ENCODE assay signal across 8 mouse cellular contexts in genomic region chr2:173306734-173307525, GRCm38 (mm10). TPM values are rescaled to one million over a fixed set of nuclear protein-coding genes. Genes with fewer than 3 reads are reported as not detected.
DNase-seq lines count a peak whose midpoint lies in the region; ATAC-seq and TF ChIP-seq lines count a peak whose summit lies in the region.

No protein-coding gene starts in this region.

- no peak overlapping the region for H3K27ac ChIP-seq in limb, embryonic 12.5 days
- no peak overlapping the region for H3K27ac ChIP-seq in limb, embryonic 10.5 days
- peak overlapping the region; percentile 35 for H3K27ac ChIP-seq in heart, embryonic 11.5 days (ENCODE audit: low read depth, low read length)
- no peak overlapping the region for H3K27ac ChIP-seq in kidney, embryonic 14.5 days (ENCODE audit: low read depth, low read length)
- H3K27ac ChIP-seq in limb, embryonic 14.5 days (replicated peaks; ENCODE audit: low read depth, low read length), result no peak overlapping the region
- peak overlapping the region; percentile 69 for H3K27ac ChIP-seq in olfactory bulb, adult 2 months (ENCODE audit: insufficient read depth, low read depth, low read length)

- no peak for TF ChIP-seq CTCF in olfactory bulb, adult 2 months (IDR thresholded peaks at IDR 0.05; ENCODE audit: insufficient read depth, low read depth, low read length)

- H3K4me2 ChIP-seq in limb, embryonic 12.5 days, result peak overlapping the region; percentile 53
- peak overlapping the region; percentile 52 for H3K4me2 ChIP-seq in heart, embryonic 11.5 days
- H3K4me2 ChIP-seq in kidney, embryonic 14.5 days (replicated peaks; ENCODE audit: low read depth, low read length), result peak overlapping the region; percentile 24; the same call in 1 of the 2 replicates
- peak overlapping the region; percentile 42; the same call in 1 of the 2 replicates for H3K4me2 ChIP-seq in limb, embryonic 14.5 days (replicated peaks; ENCODE audit: low read depth, low read length, severe bottlenecking)

- H3K4me1 ChIP-seq in limb, embryonic 12.5 days (replicated peaks), result peaks cover 16% of the 10 kb centered on the region
- H3K4me1 ChIP-seq in limb, embryonic 10.5 days, result peaks cover 17% of the 10 kb centered on the region
- H3K4me1 ChIP-seq in heart, embryonic 11.5 days (ENCODE audit: control insufficient read depth, insufficient read depth, low read length), result peaks cover 12% of the 10 kb centered on the region
- peaks cover 7% of the 10 kb centered on the region; the same call in 1 of the 2 replicates for H3K4me1 ChIP-seq in kidney, embryonic 14.5 days (ENCODE audit: control insufficient read depth, insufficient read depth, low read length)
- peaks cover 2% of the 10 kb centered on the region; the same call in 1 of the 2 replicates for H3K4me1 ChIP-seq in limb, embryonic 14.5 days (ENCODE audit: control insufficient read depth, insufficient read depth, low read length)
- peaks cover 25% of the 10 kb centered on the region for H3K4me1 ChIP-seq in olfactory bulb, adult 2 months (ENCODE audit: control insufficient read depth, insufficient read depth, low read length)

- 47% methylated on average over 9 of the region's 11 CpGs for WGBS in limb, embryonic 12.5 days
- WGBS in limb, embryonic 10.5 days, result 48% methylated on average over 9 of the region's 11 CpGs
- WGBS in heart, embryonic 11.5 days (ENCODE audit: insufficient replicate concordance), result 32% methylated on average over 9 of the region's 11 CpGs
- 48% methylated on average over 8 of the region's 11 CpGs for WGBS in kidney, embryonic 14.5 days
- WGBS in limb, embryonic 14.5 days, result 40% methylated on average over 11 of the region's 11 CpGs
- 10% methylated on average over 11 of the region's 11 CpGs for WGBS in olfactory bulb, adult 2 months

- H3K9ac ChIP-seq in limb, embryonic 12.5 days (replicated peaks), result no peak overlapping the region
- no peak overlapping the region for H3K9ac ChIP-seq in heart, embryonic 11.5 days (ENCODE audit: low read depth, low read length)
- no peak overlapping the region for H3K9ac ChIP-seq in kidney, embryonic 14.5 days (ENCODE audit: low read depth, low read length)
- no peak overlapping the region for H3K9ac ChIP-seq in limb, embryonic 14.5 days (ENCODE audit: low read depth, low read length, severe bottlenecking)

- DNase-seq in limb, embryonic 10.5 days (ENCODE audit: low spot score), result no peak
- peak; percentile 51 for DNase-seq in fibroblast of lung, adult 2 months (ENCODE audit: low read depth)
- peak; percentile 32 for DNase-seq in limb, embryonic 14.5 days (ENCODE audit: low spot score)
- peak; percentile 29 to 45 for DNase-seq in thymus, postnatal 36 days

- no peaks in the 10 kb centered on the region for H3K36me3 ChIP-seq in limb, embryonic 12.5 days
- no peaks in the 10 kb centered on the region for H3K36me3 ChIP-seq in limb, embryonic 10.5 days
- H3K36me3 ChIP-seq in heart, embryonic 11.5 days (ENCODE audit: control insufficient read depth, insufficient read depth, low read length), result no peaks in the 10 kb centered on the region
- no peaks in the 10 kb centered on the region for H3K36me3 ChIP-seq in kidney, embryonic 14.5 days (ENCODE audit: control insufficient read depth, insufficient read depth, low read length)
- H3K36me3 ChIP-seq in limb, embryonic 14.5 days (ENCODE audit: control insufficient read depth, insufficient read depth, low read length), result no peaks in the 10 kb centered on the region

- 0 out of 2 replicates have a peak, but pooled peaks cover 5% of the 10 kb centered on the region for H3K9me3 ChIP-seq in limb, embryonic 12.5 days
- no peaks in the 10 kb centered on the region; the same call in 1 of the 2 replicates for H3K9me3 ChIP-seq in limb, embryonic 10.5 days (replicated peaks)
- H3K9me3 ChIP-seq in heart, embryonic 11.5 days (replicated peaks; ENCODE audit: control insufficient read depth, low read length), result no peaks in the 10 kb centered on the region
- H3K9me3 ChIP-seq in kidney, embryonic 14.5 days (ENCODE audit: control insufficient read depth, low read length), result peaks cover 5% of the 10 kb centered on the region
- no peaks in the 10 kb centered on the region for H3K9me3 ChIP-seq in limb, embryonic 14.5 days (ENCODE audit: control insufficient read depth, low read length)

- H3K4me3 ChIP-seq in limb, embryonic 12.5 days (replicated peaks), result no peak overlapping the region
- no peak overlapping the region for H3K4me3 ChIP-seq in limb, embryonic 10.5 days
- H3K4me3 ChIP-seq in heart, embryonic 11.5 days (ENCODE audit: low read depth, low read length), result 0 out of 2 replicates have a peak overlapping the region, but pooled peaks have one; percentile 3
- H3K4me3 ChIP-seq in kidney, embryonic 14.5 days (ENCODE audit: low read length), result no peak overlapping the region
- no peak overlapping the region for H3K4me3 ChIP-seq in limb, embryonic 14.5 days (replicated peaks; ENCODE audit: low read length)
- peak overlapping the region; percentile 3; the same call in 1 of the 2 replicates for H3K4me3 ChIP-seq in olfactory bulb, adult 2 months (ENCODE audit: insufficient read depth, low read depth, low read length)

- no peak for TF ChIP-seq POLR2A in limb, embryonic 14.5 days (IDR thresholded peaks at IDR 0.05; ENCODE audit: borderline replicate concordance, extremely low read depth, insufficient read depth, insufficient read length)
- TF ChIP-seq POLR2A in olfactory bulb, adult 2 months (IDR thresholded peaks at IDR 0.05; ENCODE audit: insufficient read depth, low read depth, low read length), result no peak

- ATAC-seq in limb, embryonic 12.5 days (ENCODE audit: insufficient number of reproducible peaks, insufficient read depth, low FRiP score, low TSS enrichment, low read depth), result no peak
- ATAC-seq in heart, embryonic 11.5 days (replicated peaks; ENCODE audit: insufficient number of reproducible peaks, low FRiP score, low TSS enrichment), result peak; percentile 24; the same call in 1 of the 2 replicates
- ATAC-seq in kidney, embryonic 14.5 days (ENCODE audit: low FRiP score, low TSS enrichment), result peak; percentile 44; the same call in 1 of the 2 replicates
- ATAC-seq in limb, embryonic 14.5 days (ENCODE audit: low FRiP score, low read depth), result no peak; the same call in 1 of the 2 replicates

- peaks cover 28% of the 10 kb centered on the region for H3K27me3 ChIP-seq in limb, embryonic 12.5 days
- H3K27me3 ChIP-seq in limb, embryonic 10.5 days (ENCODE audit: low read depth, poor library complexity, severe bottlenecking), result peaks cover 42% of the 10 kb centered on the region
- peaks cover 8% of the 10 kb centered on the region for H3K27me3 ChIP-seq in heart, embryonic 11.5 days (ENCODE audit: control insufficient read depth, insufficient read depth, low read length)
- 0 out of 2 replicates have a peak, but pooled peaks cover 5% of the 10 kb centered on the region for H3K27me3 ChIP-seq in kidney, embryonic 14.5 days (ENCODE audit: control insufficient read depth, insufficient read depth, low read length)
- H3K27me3 ChIP-seq in limb, embryonic 14.5 days (ENCODE audit: control insufficient read depth, insufficient read depth, low read length), result 0 out of 2 replicates have a peak, but pooled peaks cover 4% of the 10 kb centered on the region

RNA-seq across cellular contexts. Expression of gene Pmepa1, which starts 30.6 kb away (rescaled TPM):
- 3.3 and 4.0 TPM in 2 replicates for polyA plus RNA-seq in limb, embryonic 12.5 days (2016; fragmentation: Nextera tagmentation; extraction: Ambion mirVana)
- polyA plus RNA-seq in limb, embryonic 10.5 days (2016; fragmentation: Nextera tagmentation; extraction: Ambion mirVana), result 1.1 and 2.0 TPM in 2 replicates
- 3.8 and 4.7 TPM in 2 replicates for polyA plus RNA-seq in heart, embryonic 11.5 days (2014; fragmentation: Nextera tagmentation; extraction: Ambion mirVana)
- 4.9 and 5.8 TPM in 2 replicates for polyA plus RNA-seq in kidney, embryonic 14.5 days (2014; fragmentation: Nextera tagmentation; extraction: Ambion mirVana)
- 41.0 and 62.3 TPM in 2 replicates for polyA plus RNA-seq in limb, embryonic 14.5 days (2012; rRNA removed)
- polyA plus RNA-seq in limb, embryonic 14.5 days (2014; fragmentation: Nextera tagmentation; extraction: Ambion mirVana), result 10.2 and 11.6 TPM in 2 replicates
- not detected in 2 replicates for polyA plus RNA-seq in olfactory bulb, adult 2 months (2012; ENCODE audit: insufficient read depth, insufficient read length, low replicate concordance, missing spikeins)

Comparison
In these comparisons a context has a peak if more than half of its experiments do, and no peak if none do; other contexts are left out.
1. ATAC-seq: peak in heart, embryonic 11.5 days (single experiment) and kidney, embryonic 14.5 days (single experiment); none in limb, embryonic 12.5 days (single experiment) and limb, embryonic 14.5 days (single experiment).
2. H3K27ac ChIP-seq: peak in heart, embryonic 11.5 days (single experiment) and olfactory bulb, adult 2 months (single experiment); none in limb, embryonic 12.5 days (single experiment), limb, embryonic 10.5 days (single experiment), kidney, embryonic 14.5 days (single experiment) and limb, embryonic 14.5 days (single experiment).
3. H3K4me3 ChIP-seq: peak in heart, embryonic 11.5 days (single experiment) and olfactory bulb, adult 2 months (single experiment); none in limb, embryonic 12.5 days (single experiment), limb, embryonic 10.5 days (single experiment), kidney, embryonic 14.5 days (single experiment) and limb, embryonic 14.5 days (single experiment).
4. Peak in every context shown above with its lines, with median percentiles within 50 percentile points of each other: H3K4me2 ChIP-seq.